Mouse (Mus musculus): ENCODE results near the gene Fam173b. TPM values are rescaled to one million over a fixed set of nuclear protein-coding genes. Genes with fewer than 3 reads are reported as not detected.

Fam173b gene
- polyA plus RNA-seq, 2 experiments from 2014 or later = 25.9 to 32.2 TPM

- ATAC-seq = no peak
Observed at GRCm38 (mm10) chr15:31587789-31588188, 13.9 kb upstream of the Fam173b start.

- no peak for ATAC-seq
Observed at GRCm38 (mm10) chr15:31588989-31589640, 12.5 kb upstream of the Fam173b start.

- ATAC-seq = no peak
Observed at GRCm38 (mm10) chr15:31590176-31590575, 11.5 kb upstream of the Fam173b start.

- no peak for ATAC-seq
Observed at GRCm38 (mm10) chr15:31592531-31592930, 9.1 kb upstream of the Fam173b start.

GRCm38 (mm10) chr15:31594260-31594659, 7.4 kb upstream of the Fam173b start:
- no peak for ATAC-seq

GRCm38 (mm10) chr15:31595651-31596050, 6.0 kb upstream of the Fam173b start:
- ATAC-seq = no peak

- ATAC-seq = no peak
Observed at GRCm38 (mm10) chr15:31599834-31600233, 1.8 kb upstream of the Fam173b start.

GRCm38 (mm10) chr15:31601279-31601645, 390 bp upstream of the Fam173b start:
- ATAC-seq = peak; percentile 47

- ATAC-seq = no peak
Observed at GRCm38 (mm10) chr15:31602426-31602825, 774 bp downstream of the Fam173b start.

- no peak for ATAC-seq
Observed at GRCm38 (mm10) chr15:31603113-31603512, 1.5 kb downstream of the Fam173b start.

GRCm38 (mm10) chr15:31606821-31607220, 5.2 kb downstream of the Fam173b start:
- ATAC-seq = no peak

GRCm38 (mm10) chr15:31611027-31611426, 9.4 kb downstream of the Fam173b start:
- no peak for ATAC-seq

GRCm38 (mm10) chr15:31611976-31612375, 10.3 kb downstream of the Fam173b start:
- no peak for ATAC-seq

- ATAC-seq = no peak
Observed at GRCm38 (mm10) chr15:31613826-31614453, 12.3 kb downstream of the Fam173b start.

- no peak for ATAC-seq
Observed at GRCm38 (mm10) chr15:31614666-31615065, 13.0 kb downstream of the Fam173b start.

- ATAC-seq = no peak
Observed at GRCm38 (mm10) chr15:31617261-31617660, 15.6 kb downstream of the Fam173b start.

- no peak for ATAC-seq
Observed at GRCm38 (mm10) chr15:31619521-31619920, 17.9 kb downstream of the Fam173b start.

- no peak for ATAC-seq
Observed at GRCm38 (mm10) chr15:31627277-31628154, 25.9 kb downstream of the Fam173b start.

GRCm38 (mm10) chr15:31628180-31628579, 26.5 kb downstream of the Fam173b start:
- ATAC-seq = no peak

- ATAC-seq = no peak
Observed at GRCm38 (mm10) chr15:31629556-31629955, 27.9 kb downstream of the Fam173b start.

- ATAC-seq = no peak
Observed at GRCm38 (mm10) chr15:31631396-31631858, 29.8 kb downstream of the Fam173b start.

- no peak for ATAC-seq
Observed at GRCm38 (mm10) chr15:31632478-31632877, 30.8 kb downstream of the Fam173b start.

- ATAC-seq = no peak
Observed at GRCm38 (mm10) chr15:31634582-31634981, 32.9 kb downstream of the Fam173b start.
